Mouse (Mus musculus): ENCODE results near the gene Gpr19. TPM values are rescaled to one million over a fixed set of nuclear protein-coding genes. Genes with fewer than 3 reads are reported as not detected.

Gene Gpr19
- polyA plus RNA-seq, 1 experiment = 6.6 TPM

GRCm38 (mm10) chr6:134889763-134890162, 8.6 kb downstream of the Gpr19 start:
- TF ChIP-seq CTCF (IDR thresholded peaks at IDR 0.05; ENCODE audit: low read depth, low read length) = no peak
- TF ChIP-seq POLR2A (IDR thresholded peaks at IDR 0.05; ENCODE audit: borderline replicate concordance, low read depth, low read length) = no peak
- Histone ChIP-seq H3K27ac (ENCODE audit: insufficient read depth, low read depth, low read length) (no peak overlapping the region), H3K4me3 (ENCODE audit: insufficient read depth, low read length) (no peak overlapping the region), H3K4me1 (ENCODE audit: control insufficient read depth, insufficient read depth, low read length) (peaks cover 5% of the 10 kb centered on the region; the same call in 1 of the 2 replicates)

- peaks cover 5% of the 10 kb centered on the region; the same call in 1 of the 2 replicates for H3K4me1 ChIP-seq (ENCODE audit: control insufficient read depth, insufficient read depth, low read length)
- no peak overlapping the region for H3K4me3 ChIP-seq (ENCODE audit: insufficient read depth, low read length)
- H3K27ac ChIP-seq (ENCODE audit: insufficient read depth, low read depth, low read length) = no peak overlapping the region
- TF ChIP-seq POLR2A (IDR thresholded peaks at IDR 0.05; ENCODE audit: borderline replicate concordance, low read depth, low read length) (no peak), CTCF (IDR thresholded peaks at IDR 0.05; ENCODE audit: low read depth, low read length) (no peak)
Measured at GRCm38 (mm10) chr6:134888563-134889017, 9.8 kb downstream of the Gpr19 start.

GRCm38 (mm10) chr6:134887711-134888449, 10.5 kb downstream of the Gpr19 start:
- Histone ChIP-seq H3K4me3 (ENCODE audit: insufficient read depth, low read length) (no peak overlapping the region), H3K4me1 (ENCODE audit: control insufficient read depth, insufficient read depth, low read length) (peaks cover 5% of the 10 kb centered on the region; the same call in 1 of the 2 replicates), H3K27ac (ENCODE audit: insufficient read depth, low read depth, low read length) (no peak overlapping the region)
- no peak for TF ChIP-seq CTCF (IDR thresholded peaks at IDR 0.05; ENCODE audit: low read depth, low read length)
- TF ChIP-seq POLR2A (IDR thresholded peaks at IDR 0.05; ENCODE audit: borderline replicate concordance, low read depth, low read length) = no peak

GRCm38 (mm10) chr6:134887008-134887407, 11.4 kb downstream of the Gpr19 start:
- Histone ChIP-seq H3K4me1 (ENCODE audit: control insufficient read depth, insufficient read depth, low read length) (peaks cover 5% of the 10 kb centered on the region; the same call in 1 of the 2 replicates), H3K4me3 (ENCODE audit: insufficient read depth, low read length) (no peak overlapping the region), H3K27ac (ENCODE audit: insufficient read depth, low read depth, low read length) (no peak overlapping the region)
- TF ChIP-seq POLR2A (IDR thresholded peaks at IDR 0.05; ENCODE audit: borderline replicate concordance, low read depth, low read length) = no peak
- TF ChIP-seq CTCF (IDR thresholded peaks at IDR 0.05; ENCODE audit: low read depth, low read length) = no peak

GRCm38 (mm10) chr6:134886475-134886874, 11.9 kb downstream of the Gpr19 start:
- Histone ChIP-seq H3K4me1 (ENCODE audit: control insufficient read depth, insufficient read depth, low read length) (peaks cover 5% of the 10 kb centered on the region; the same call in 1 of the 2 replicates), H3K4me3 (ENCODE audit: insufficient read depth, low read length) (no peak overlapping the region), H3K27ac (ENCODE audit: insufficient read depth, low read depth, low read length) (no peak overlapping the region)
- no peak for TF ChIP-seq CTCF (IDR thresholded peaks at IDR 0.05; ENCODE audit: low read depth, low read length)
- no peak for TF ChIP-seq POLR2A (IDR thresholded peaks at IDR 0.05; ENCODE audit: borderline replicate concordance, low read depth, low read length)

GRCm38 (mm10) chr6:134885515-134885914, 12.9 kb downstream of the Gpr19 start:
- H3K27ac ChIP-seq (ENCODE audit: insufficient read depth, low read depth, low read length) = no peak overlapping the region
- peaks cover 5% of the 10 kb centered on the region; the same call in 1 of the 2 replicates for H3K4me1 ChIP-seq (ENCODE audit: control insufficient read depth, insufficient read depth, low read length)
- no peak for TF ChIP-seq CTCF (IDR thresholded peaks at IDR 0.05; ENCODE audit: low read depth, low read length)
- TF ChIP-seq POLR2A (IDR thresholded peaks at IDR 0.05; ENCODE audit: borderline replicate concordance, low read depth, low read length) = no peak
- no peak overlapping the region for H3K4me3 ChIP-seq (ENCODE audit: insufficient read depth, low read length)

GRCm38 (mm10) chr6:134883661-134884060, 14.7 kb downstream of the Gpr19 start:
- no peak for TF ChIP-seq CTCF (IDR thresholded peaks at IDR 0.05; ENCODE audit: low read depth, low read length)
- no peak for TF ChIP-seq POLR2A (IDR thresholded peaks at IDR 0.05; ENCODE audit: borderline replicate concordance, low read depth, low read length)

GRCm38 (mm10) chr6:134880046-134880445, 18.3 kb downstream of the Gpr19 start:
- Histone ChIP-seq H3K4me3 (ENCODE audit: insufficient read depth, low read length) (no peak overlapping the region), H3K27ac (ENCODE audit: insufficient read depth, low read depth, low read length) (no peak overlapping the region), H3K4me1 (ENCODE audit: control insufficient read depth, insufficient read depth, low read length) (no peaks in the 10 kb centered on the region)
- TF ChIP-seq POLR2A (IDR thresholded peaks at IDR 0.05; ENCODE audit: borderline replicate concordance, low read depth, low read length) (no peak), CTCF (IDR thresholded peaks at IDR 0.05; ENCODE audit: low read depth, low read length) (no peak)

More at GRCm38 (mm10) chr6:134883661-134884060, 14.7 kb downstream of the Gpr19 start:
- Histone ChIP-seq H3K27ac (ENCODE audit: insufficient read depth, low read depth, low read length) (no peak overlapping the region), H3K4me1 (ENCODE audit: control insufficient read depth, insufficient read depth, low read length) (peaks cover 2% of the 10 kb centered on the region; the same call in 1 of the 2 replicates), H3K4me3 (ENCODE audit: insufficient read depth, low read length) (no peak overlapping the region)

- Histone ChIP-seq H3K4me1 (ENCODE audit: control insufficient read depth, insufficient read depth, low read length) (no peaks in the 10 kb centered on the region), H3K4me3 (ENCODE audit: insufficient read depth, low read length) (no peak overlapping the region), H3K27ac (ENCODE audit: insufficient read depth, low read depth, low read length) (no peak overlapping the region)
- TF ChIP-seq POLR2A (IDR thresholded peaks at IDR 0.05; ENCODE audit: borderline replicate concordance, low read depth, low read length) (no peak), CTCF (IDR thresholded peaks at IDR 0.05; ENCODE audit: low read depth, low read length) (no peak)
Measured at GRCm38 (mm10) chr6:134879556-134879955, 18.8 kb downstream of the Gpr19 start.

- Histone ChIP-seq H3K4me1 (ENCODE audit: control insufficient read depth, insufficient read depth, low read length) (no peaks in the 10 kb centered on the region), H3K27ac (ENCODE audit: insufficient read depth, low read depth, low read length) (no peak overlapping the region), H3K4me3 (ENCODE audit: insufficient read depth, low read length) (no peak overlapping the region)
- TF ChIP-seq POLR2A (IDR thresholded peaks at IDR 0.05; ENCODE audit: borderline replicate concordance, low read depth, low read length) (no peak), CTCF (IDR thresholded peaks at IDR 0.05; ENCODE audit: low read depth, low read length) (no peak)
Measured at GRCm38 (mm10) chr6:134877892-134878291, 20.5 kb downstream of the Gpr19 start.

Data from bone marrow macrophage, adult 2 months (primary cell).